Mouse (Mus musculus) neural tube, embryonic 11.5 days (tissue): ENCODE measurements around the gene Prrg2. TPM values are rescaled to one million over a fixed set of nuclear protein-coding genes. Genes with fewer than 3 reads are reported as not detected.

Experiments used
- ATAC-seq: fragments of 200-750 bp; cut with Nextera tagmentation; 2 replicates; pipeline ENCODE4 v1.8.0; 2017; ENCODE audit warnings: moderate number of reproducible peaks, mild to moderate bottlenecking, moderate TSS enrichment, moderate library complexity; ENCODE audit not compliant: insufficient read depth, low FRiP score, low TSS enrichment
- DNase-seq: peaks from one replicate; pipeline ENCODE4 v3.0.0-alpha.2; 2015; ENCODE audit warnings: low spot score
- H3K27ac ChIP-seq: fragments of 300-500 bp; sonication (generic); 2 replicates; pipeline ENCODE4 v1.5.1; 2014; ENCODE audit warnings: low read depth, mild to moderate bottlenecking, low read length
- H3K27me3 ChIP-seq: fragments of 300-500 bp; sonication (generic); 2 replicates; pipeline ENCODE4 v1.6.1; 2014; ENCODE audit warnings: mild to moderate bottlenecking, low read length, mixed read lengths; ENCODE audit not compliant: control insufficient read depth, insufficient read depth
- H3K36me3 ChIP-seq: fragments of 300-500 bp; sonication (generic); 2 replicates; pipeline ENCODE4 v1.6.1; 2014; ENCODE audit warnings: mild to moderate bottlenecking, low read length, moderate library complexity, mixed read lengths; ENCODE audit not compliant: control insufficient read depth, insufficient read depth
- H3K4me1 ChIP-seq: fragments of 300-500 bp; sonication (generic); 2 replicates; pipeline ENCODE4 v1.6.1; 2014; ENCODE audit warnings: low read length, mixed read lengths; ENCODE audit not compliant: control insufficient read depth, insufficient read depth
- H3K4me2 ChIP-seq: fragments of 300-500 bp; sonication (generic); 2 replicates; pipeline ENCODE4 v1.6.1; 2014; ENCODE audit warnings: low read depth, mild to moderate bottlenecking, moderate library complexity
- H3K4me3 ChIP-seq: fragments of 300-500 bp; sonication (generic); 2 replicates; pipeline ENCODE4 v1.5.1; 2014; ENCODE audit warnings: low read depth, low read length
- H3K9ac ChIP-seq: fragments of 300-500 bp; sonication (generic); 2 replicates; pipeline ENCODE4 v1.6.1; 2014; ENCODE audit warnings: mild to moderate bottlenecking, low read length
- H3K9me3 ChIP-seq: fragments of 300-500 bp; sonication (generic); 2 replicates; pipeline ENCODE4 v1.6.1; 2016; ENCODE audit warnings: low read length; ENCODE audit not compliant: control insufficient read depth
- WGBS: fragments of 180-500 bp; shearing (Covaris S2); extraction: QIAGEN DNeasy Blood & Tissue Kit; methylation state at CpG from one replicate; pipeline ENCODE4 v1.1.7; 2014; 5-methylcytosine and 5-hydroxymethylcytosine counted together
- polyA plus RNA-seq: library from polyadenylated mRNA; unstranded; fragments of >200 nt; fragmentation: Nextera tagmentation; extraction: Ambion mirVana; gene quantifications from 2 replicates; pipeline ENCODE4 v1.2.1, GENCODE M21; 2014

Gene Prrg2
- polyA plus RNA-seq, 1 experiment from 2014 or later: 16.2 TPM

DNA sequence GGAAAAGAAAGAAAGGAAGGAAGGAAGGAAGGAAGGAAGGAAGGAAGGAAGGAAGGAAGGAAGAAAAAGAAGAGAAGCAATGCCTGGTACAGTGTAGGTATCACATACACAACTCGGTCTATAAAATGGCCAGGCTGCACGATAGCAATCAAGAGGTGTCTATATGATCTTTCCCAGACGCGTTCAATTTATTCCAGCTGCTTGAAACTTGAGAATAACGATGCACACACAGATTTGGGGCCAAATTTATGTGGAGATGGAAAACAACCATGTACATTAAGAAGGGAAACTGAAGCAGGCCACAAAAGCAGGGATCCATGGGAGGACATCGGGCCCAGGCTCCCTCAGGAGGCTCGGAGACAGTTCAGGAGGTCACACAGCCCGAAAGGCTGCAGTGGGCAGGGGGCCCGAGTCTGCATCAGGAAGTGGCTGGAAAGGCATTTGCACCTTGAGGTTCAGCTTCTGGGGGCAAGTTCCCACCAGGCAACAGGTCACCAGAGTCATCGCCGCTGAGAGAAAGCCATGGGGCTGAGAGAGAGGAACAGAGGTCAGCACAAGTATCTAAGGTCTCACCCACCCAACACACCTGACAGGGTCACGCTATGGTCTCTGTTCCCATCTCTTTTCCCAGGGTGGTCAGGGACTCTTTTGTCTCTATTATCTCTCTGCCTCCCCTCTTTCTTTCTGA lies 30.5 kb upstream of the Prrg2 start:
- no peak overlapping the region for H3K9ac ChIP-seq
- ATAC-seq: no peak
- no peaks in the 10 kb centered on the region for H3K9me3 ChIP-seq
- 0 out of 2 replicates have a peak, but pooled peaks cover 2% of the 10 kb centered on the region for H3K4me1 ChIP-seq
- no peaks in the 10 kb centered on the region for H3K36me3 ChIP-seq
- H3K4me3 ChIP-seq: no peak overlapping the region
- no peak overlapping the region for H3K27ac ChIP-seq
- no peak overlapping the region for H3K4me2 ChIP-seq
- no peak for DNase-seq
- H3K27me3 ChIP-seq: no peaks in the 10 kb centered on the region
- 58% methylated on average over 12 of the region's 12 CpGs for WGBS

DNA sequence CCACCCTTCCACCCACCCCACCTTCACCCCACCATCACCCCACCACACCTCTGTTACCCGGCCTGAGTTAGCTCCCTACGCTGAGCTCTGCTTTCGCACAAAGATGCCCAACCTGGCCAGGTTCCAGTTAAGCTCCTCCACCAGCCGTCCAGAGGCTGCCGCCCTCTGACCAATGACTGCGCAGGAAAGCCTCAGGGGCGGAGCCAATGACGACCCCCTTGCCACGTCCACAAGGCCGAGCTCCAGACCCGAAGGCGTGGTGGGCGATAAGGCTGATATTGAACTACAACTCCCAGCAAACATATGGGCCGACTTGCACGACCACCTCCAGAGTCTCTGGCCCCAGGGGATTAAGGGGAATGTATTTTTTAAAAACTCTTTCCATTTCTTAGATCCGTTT lies 29.6 kb upstream of the Prrg2 start, which contains the start of gene Rcn3:
Rcn3 (minus strand) TSS at position 174 of the 400 bp plus-strand sequence.
- Histone ChIP-seq H3K9ac (peak within 1 kb of the TSS; percentile 55), H3K4me1 (0 out of 2 replicates have a peak, but pooled peaks cover 2% of the 10 kb centered on the region), H3K9me3 (no peaks in the 10 kb centered on the region), H3K36me3 (no peaks in the 10 kb centered on the region; the same call in 1 of the 2 replicates), H3K4me2 (peak within 1 kb of the TSS; percentile 60), H3K27me3 (no peaks in the 10 kb centered on the region), H3K27ac (0 out of 2 replicates have a peak within 1 kb of the TSS, but pooled peaks have one; percentile 23), H3K4me3 (peak within 1 kb of the TSS; percentile 49)
- WGBS: under 1% methylated on average over 16 of the region's 16 CpGs
- ATAC-seq (peak; percentile 90), DNase-seq (peak; percentile 93)

DNA sequence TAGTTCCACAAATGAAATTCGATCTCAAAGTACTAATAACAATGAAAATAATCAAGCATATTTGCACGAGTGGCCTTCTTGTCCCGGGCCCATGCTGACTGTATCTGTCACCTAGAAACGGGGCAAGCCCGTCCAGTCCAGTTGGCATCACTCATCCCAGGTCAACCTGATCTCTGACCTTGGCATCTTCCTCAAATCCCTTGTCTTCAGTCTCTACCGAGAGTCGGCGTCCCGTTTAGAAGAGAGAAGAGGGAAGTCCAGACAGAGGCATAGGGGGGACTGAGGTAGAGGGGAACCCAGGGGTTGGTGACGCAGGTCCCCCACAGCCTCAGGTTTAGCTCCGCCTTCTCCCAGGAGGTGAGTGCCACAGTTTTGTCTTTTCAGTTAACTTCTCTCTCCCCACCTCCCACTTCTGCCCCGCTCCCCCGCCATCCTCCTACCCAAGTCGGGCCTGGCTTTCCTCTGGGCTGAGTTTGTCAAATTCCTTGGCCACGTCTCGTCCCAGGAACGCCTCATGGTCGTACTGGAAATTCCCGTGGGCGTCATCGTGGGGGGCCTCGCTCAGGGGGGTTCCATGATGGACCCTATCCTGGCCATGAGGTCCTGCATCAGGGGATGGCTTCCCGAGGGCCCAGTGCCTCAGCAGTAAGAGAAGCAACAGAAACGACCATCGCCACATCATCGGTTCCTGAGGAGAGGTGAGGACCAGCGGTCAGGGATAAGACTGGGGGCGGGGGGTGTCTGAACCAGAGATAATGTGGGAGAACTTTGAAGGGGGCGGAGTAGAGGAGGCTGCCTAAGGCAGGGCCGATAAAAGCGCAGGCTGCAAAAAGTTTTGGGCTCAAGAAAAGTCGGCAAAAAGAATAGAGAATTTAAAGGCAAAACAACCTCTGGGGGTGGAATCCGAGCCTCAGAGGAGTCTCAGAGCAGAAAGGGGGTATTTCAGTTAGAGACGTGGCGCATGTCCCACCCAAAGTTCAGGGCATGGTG lies 28.8 kb upstream of the Prrg2 start:
- 16% methylated on average over 35 of the region's 35 CpGs for WGBS
- Histone ChIP-seq H3K27me3 (no peaks in the 10 kb centered on the region), H3K4me3 (peak overlapping the region; percentile 49), H3K4me1 (0 out of 2 replicates have a peak, but pooled peaks cover 2% of the 10 kb centered on the region), H3K27ac (0 out of 2 replicates have a peak overlapping the region, but pooled peaks have one; percentile 23), H3K9me3 (no peaks in the 10 kb centered on the region), H3K36me3 (peaks cover 4% of the 10 kb centered on the region), H3K4me2 (peak overlapping the region; percentile 60), H3K9ac (peak overlapping the region; percentile 55)
- DNase-seq (peak; percentile 40), ATAC-seq (0 out of 2 replicates have a peak, but pooled peaks have one; percentile 30)

DNA sequence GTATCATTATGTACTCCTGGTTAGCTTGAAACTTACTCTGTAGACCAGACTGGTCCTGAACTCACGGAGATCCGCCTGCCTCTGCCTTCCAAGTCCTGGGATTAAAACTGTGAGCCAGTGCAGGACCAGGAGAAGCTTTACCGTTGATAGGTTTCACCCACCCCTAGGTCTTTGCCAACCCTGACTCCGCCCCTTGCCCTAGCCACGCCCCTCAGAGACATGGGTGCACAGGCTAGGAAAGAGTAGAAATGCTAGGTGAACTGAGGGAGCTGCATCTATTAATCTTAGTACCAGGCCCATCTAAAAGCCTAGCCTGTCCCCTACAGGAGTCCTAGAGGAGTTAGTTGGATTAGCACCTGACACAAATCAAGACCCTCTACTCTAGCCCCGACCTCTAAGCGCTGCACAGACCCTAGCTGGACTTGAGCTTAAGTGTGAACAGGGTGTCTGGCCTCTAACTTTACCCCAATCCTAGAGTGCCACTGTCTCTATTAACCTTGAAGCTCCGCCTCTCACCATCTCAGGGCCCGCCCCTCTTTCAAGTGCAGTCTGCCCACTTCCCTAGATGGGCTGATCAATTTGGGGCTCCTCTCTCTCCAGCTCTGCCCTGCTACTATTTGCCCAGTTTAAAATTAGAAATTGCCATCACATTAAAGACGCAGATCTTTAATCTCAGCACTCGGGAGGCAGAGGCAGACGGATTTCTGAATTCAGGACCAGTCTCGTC lies 27.9 kb upstream of the Prrg2 start:
- Histone ChIP-seq H3K9me3 (no peaks in the 10 kb centered on the region), H3K4me3 (no peak overlapping the region; the same call in 1 of the 2 replicates), H3K27me3 (no peaks in the 10 kb centered on the region), H3K4me2 (no peak overlapping the region; the same call in 1 of the 2 replicates), H3K9ac (no peak overlapping the region), H3K4me1 (0 out of 2 replicates have a peak, but pooled peaks cover 2% of the 10 kb centered on the region), H3K27ac (no peak overlapping the region), H3K36me3 (peaks cover 8% of the 10 kb centered on the region)
- 83% methylated on average over 13 of the region's 13 CpGs for WGBS
- ATAC-seq (no peak), DNase-seq (no peak)

DNA sequence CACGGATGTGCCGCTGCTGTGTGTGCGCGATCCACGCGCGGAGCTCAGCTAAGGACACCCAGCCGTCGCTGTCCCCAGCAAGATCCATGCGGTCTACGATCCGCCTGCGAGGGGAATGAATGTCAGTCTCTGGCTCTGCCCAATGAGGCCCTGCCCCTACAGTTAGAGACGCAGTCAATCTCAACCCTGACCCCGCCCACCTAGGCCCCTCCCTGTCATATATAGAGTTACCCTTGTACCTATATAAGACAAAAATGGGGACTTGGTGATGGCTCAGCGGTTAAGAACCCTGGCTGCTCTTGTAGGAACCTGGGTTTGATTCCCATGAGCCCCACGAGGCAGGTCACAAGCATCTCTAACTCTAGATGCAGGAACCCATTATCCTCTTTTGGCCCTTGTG lies 26.1 kb upstream of the Prrg2 start:
- Histone ChIP-seq H3K4me3 (no peak overlapping the region), H3K36me3 (peaks cover 8% of the 10 kb centered on the region), H3K4me2 (no peak overlapping the region), H3K9ac (no peak overlapping the region), H3K4me1 (0 out of 2 replicates have a peak, but pooled peaks cover 2% of the 10 kb centered on the region), H3K27me3 (no peaks in the 10 kb centered on the region), H3K9me3 (no peaks in the 10 kb centered on the region), H3K27ac (no peak overlapping the region)
- 93% methylated on average over 17 of the region's 17 CpGs for WGBS
- ATAC-seq (no peak), DNase-seq (no peak)

DNA sequence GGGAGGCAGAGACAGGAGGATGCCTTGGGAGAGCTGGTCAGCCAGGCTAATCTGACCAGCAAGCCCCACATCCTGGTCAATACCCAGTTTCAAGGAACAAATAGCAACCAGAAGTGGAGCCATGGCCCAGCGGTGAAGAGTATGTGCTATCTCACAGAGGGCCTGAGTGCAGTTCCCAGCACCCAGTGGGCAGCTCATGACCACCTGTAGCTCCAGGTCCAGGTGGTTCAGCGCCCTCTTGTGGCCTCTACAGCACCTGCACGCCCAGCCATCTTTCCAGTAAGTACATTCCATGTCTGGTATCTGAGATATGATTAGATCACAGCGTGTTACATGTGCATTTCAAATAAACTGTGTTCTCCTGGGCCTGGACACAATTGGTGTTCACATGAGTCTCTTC lies 23.6 kb upstream of the Prrg2 start:
- H3K27ac ChIP-seq: no peak overlapping the region
- no peak for ATAC-seq
- H3K4me3 ChIP-seq: no peak overlapping the region
- H3K9ac ChIP-seq: no peak overlapping the region
- H3K9me3 ChIP-seq: no peaks in the 10 kb centered on the region
- no peaks in the 10 kb centered on the region for H3K4me1 ChIP-seq
- 76% methylated on average over 4 of the region's 4 CpGs for WGBS
- no peaks in the 10 kb centered on the region for H3K27me3 ChIP-seq
- no peak overlapping the region for H3K4me2 ChIP-seq
- peaks cover 16% of the 10 kb centered on the region for H3K36me3 ChIP-seq
- DNase-seq: no peak

DNA sequence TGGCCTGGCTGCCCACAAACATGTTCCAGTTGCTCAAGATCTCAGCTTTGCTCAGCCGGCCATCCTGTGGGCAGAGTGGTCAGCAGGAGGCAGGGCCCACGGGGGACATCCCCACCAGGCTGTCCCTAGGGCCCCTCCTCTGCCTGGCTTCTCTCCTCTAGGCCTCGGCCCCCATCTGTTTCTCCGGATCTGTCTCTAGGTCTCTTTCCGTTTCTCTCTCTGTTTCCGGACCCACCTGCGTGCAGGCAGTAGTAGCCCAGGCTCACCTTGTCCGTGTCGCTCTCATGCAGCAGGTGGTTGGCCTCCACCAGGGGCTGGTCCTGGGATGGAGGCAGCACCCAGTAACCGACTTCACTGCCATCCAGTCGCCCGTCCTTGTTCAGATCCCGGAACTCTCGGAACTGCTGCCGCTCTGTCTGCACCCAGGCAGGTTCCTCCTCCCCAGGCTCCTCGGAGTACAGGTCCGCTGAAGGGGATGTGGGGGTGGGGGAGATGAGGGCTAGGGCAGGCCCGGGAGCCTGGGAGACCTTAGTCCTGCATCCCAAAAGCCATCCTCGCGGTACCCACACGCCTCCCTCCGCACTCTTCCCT lies 20.9 kb upstream of the Prrg2 start:
- Histone ChIP-seq H3K27me3 (no peaks in the 10 kb centered on the region), H3K9ac (no peak overlapping the region), H3K4me3 (no peak overlapping the region), H3K9me3 (no peaks in the 10 kb centered on the region), H3K4me1 (no peaks in the 10 kb centered on the region), H3K4me2 (no peak overlapping the region), H3K27ac (no peak overlapping the region), H3K36me3 (peaks cover 16% of the 10 kb centered on the region)
- ATAC-seq (no peak), DNase-seq (no peak)
- WGBS: 83% methylated on average over 22 of the region's 22 CpGs
